Mouse (Mus musculus) layer of hippocampus, adult 2 months (tissue): ENCODE results near the gene Zc3h18. TPM values are rescaled to one million over a fixed set of nuclear protein-coding genes. Genes with fewer than 3 reads are reported as not detected.

ENCODE experiments used
- DNase-seq, 2 experiments: peaks; one replicate each; pipeline ENCODE4 v3.0.0; 2022; ENCODE audit warnings: low spot score in 2 of 2
- H3K27ac ChIP-seq: fragments of 200-600 bp; 2 replicates; pipeline ENCODE4 v1.8.1; 2022
- H3K4me3 ChIP-seq: fragments of 200-600 bp; 2 replicates; pipeline ENCODE4 v1.8.1; 2022; ENCODE audit warnings: mild to moderate bottlenecking
- CTCF ChIP-seq: fragments of 200-600 bp; conservative IDR thresholded peaks from 2 replicates; pipeline ENCODE4 v1.8.1; 2022; ENCODE audit warnings: antibody characterized with exemption, mild to moderate bottlenecking, moderate library complexity
- total RNA-seq, 2 experiments: library from RNA; stranded (reverse); gene quantifications; 2 replicates each; pipeline ENCODE4 v1.2.3; 2021

The Zc3h18 gene
- total RNA-seq, 2 experiments from 2014 or later, result 39.2 to 40.2 TPM

- TF ChIP-seq CTCF, result no peak
- DNase-seq, result no peak
- Histone ChIP-seq H3K27ac (no peak overlapping the region), H3K4me3 (no peak overlapping the region)
Observed at GRCm38 (mm10) chr8:122354157-122354556, 22.3 kb upstream of the Zc3h18 start.

DNA sequence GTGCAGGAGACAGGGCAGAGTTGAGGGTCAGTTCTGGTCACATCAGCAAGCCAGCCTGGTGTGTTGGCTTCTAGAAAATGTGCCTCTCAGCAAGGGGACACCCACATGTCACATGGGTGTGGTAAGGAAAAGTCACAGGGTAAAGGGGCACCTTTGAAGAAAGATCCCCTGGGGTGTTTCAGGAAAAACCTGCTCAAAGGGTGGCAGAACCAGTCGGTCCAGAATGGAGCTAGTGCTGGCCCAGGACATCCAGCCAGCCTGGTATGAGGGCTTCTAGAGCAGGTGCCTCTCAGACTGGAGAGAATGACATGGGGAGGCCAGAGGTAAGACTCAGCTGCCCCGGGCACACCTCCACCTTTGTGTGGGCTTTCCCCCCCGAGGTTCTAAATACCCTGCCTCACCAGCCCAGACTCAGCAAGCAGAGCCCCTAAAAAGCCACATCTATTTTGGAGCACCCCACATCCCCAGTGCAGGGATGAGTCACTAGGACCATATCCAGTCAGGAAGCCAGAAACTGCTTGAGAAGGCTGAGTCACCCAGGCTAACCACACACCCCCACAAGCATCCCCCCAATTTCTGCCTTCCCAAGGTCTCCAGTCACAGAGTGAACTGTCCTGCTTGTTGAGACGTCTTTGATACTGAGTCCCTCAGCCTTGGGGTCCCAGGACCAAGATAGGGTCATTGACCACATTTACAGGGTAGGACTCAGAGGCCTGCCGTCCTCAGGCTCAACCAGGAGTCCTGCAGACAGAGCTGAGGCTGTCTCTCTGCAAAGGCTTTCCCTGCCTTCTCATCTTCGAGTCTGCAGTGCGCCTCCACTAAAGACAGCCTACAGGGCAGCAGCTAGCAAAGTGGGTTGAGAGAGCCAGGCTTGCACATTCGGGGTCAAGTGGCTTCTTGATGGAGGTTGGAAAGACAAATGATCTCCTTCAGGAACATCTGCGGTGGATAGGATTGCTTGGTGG is 20.5 kb upstream of the Zc3h18 start:
- peak overlapping the region; percentile 70 for H3K27ac ChIP-seq
- peak; percentile 34 to 68 for DNase-seq
- H3K4me3 ChIP-seq, result no peak overlapping the region
- TF ChIP-seq CTCF, result no peak

DNA sequence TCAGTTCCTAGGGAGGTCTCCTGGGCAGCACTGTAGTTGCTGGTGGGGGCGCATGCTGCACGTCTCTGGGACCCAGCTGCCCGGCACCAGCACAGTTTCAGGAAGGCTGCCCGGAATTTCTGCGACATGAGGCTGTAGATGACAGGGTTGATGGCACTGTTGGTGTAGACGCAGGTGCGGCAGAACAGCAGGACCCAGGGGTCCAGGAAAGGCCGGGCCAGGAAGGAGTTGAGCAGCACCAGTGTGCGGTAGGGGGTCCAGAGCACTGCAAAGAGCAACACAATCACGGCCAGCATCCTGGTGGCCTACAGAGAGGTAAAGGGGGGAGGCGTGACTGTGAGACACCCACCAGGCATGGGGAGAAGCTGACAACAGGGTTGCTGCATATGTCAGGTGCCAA is 19.2 kb upstream of the Zc3h18 start:
- no peak overlapping the region for H3K27ac ChIP-seq
- no peak for TF ChIP-seq CTCF

GRCm38 (mm10) chr8:122357641-122358040 is 18.8 kb upstream of the Zc3h18 start:
- H3K4me3 ChIP-seq, result no peak overlapping the region
- TF ChIP-seq CTCF, result no peak
- no peak for DNase-seq
- no peak overlapping the region for H3K27ac ChIP-seq

More for the DNA sequence above, 19.2 kb upstream of the Zc3h18 start:
- no peak for DNase-seq
- H3K4me3 ChIP-seq, result no peak overlapping the region

DNA sequence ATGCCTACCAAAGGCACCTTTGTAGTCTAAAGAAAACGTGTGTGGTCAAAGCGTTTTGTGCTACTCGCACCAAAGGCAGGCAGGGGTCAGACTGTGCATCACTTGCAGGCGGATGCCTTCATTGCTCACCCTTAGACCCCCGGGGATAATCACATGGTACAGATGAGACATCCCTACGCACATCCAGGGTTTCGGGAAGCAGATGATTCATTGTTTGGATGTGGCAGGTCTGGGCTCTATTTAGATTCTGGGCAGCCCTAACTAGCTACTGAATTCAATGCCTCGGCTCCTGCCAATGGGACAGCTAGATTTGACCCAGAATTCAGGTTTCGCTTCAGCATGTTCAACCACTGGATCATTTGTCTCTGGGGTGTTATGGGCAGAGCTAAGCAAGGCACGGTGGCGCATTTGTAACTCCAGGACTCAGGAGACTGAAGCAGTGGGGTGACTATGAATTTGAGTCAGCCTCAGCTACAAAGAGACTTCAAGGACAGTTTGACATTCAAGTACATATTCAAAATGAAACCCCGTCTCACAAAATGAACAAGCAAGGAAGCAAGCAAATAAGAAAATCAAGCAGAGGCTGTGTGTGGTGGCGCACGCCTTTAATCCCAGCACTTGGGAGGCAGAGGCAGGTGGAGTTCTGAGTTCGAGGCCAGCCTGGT is 17.2 kb upstream of the Zc3h18 start:
- Histone ChIP-seq H3K27ac (no peak overlapping the region), H3K4me3 (no peak overlapping the region)
- TF ChIP-seq CTCF, result no peak
- no peak for DNase-seq

DNA sequence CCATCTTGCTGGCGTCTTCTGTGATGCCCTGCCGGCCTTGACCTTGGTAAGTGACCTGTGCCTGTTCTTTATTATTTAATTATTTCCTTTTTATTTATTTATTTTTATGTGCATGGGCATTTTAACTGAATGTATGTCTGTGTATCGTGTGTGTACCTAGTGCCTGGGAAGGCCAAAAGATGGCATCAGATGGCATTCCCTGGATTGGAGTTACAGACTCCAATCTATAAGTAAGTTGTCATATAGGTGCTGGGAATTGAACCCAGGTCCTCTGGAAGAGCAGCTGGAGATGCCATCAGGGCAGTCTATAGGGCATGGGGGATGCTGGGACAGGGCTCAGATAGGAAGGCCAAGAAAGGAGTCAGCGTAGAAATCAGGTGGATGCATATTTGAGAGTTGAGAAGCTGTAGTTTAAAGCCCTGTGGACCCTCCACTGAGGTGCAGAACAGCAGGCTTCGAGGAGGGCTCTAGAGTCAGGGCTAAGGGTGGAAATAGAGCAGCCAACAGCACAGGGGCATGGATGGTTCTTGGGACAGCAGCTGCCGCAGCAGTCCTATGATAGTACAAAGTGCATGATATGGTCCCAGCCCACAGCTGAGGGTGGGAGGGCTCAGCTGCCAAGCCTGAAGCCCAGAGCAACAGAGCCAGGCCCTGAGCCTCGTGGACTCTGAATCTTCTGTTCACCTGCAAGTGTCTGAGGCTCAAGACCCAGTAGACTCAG is 15.6 kb upstream of the Zc3h18 start, which contains the start of gene Trhr2:
Trhr2 (minus strand) TSS at position 51 of the 721 bp plus-strand sequence.
- no peak for TF ChIP-seq CTCF
- H3K27ac ChIP-seq, result no peak within 1 kb of the TSS
- no peak within 1 kb of the TSS for H3K4me3 ChIP-seq
- DNase-seq, result no peak

GRCm38 (mm10) chr8:122362271-122362670 is 14.1 kb upstream of the Zc3h18 start:
- no peak overlapping the region for H3K4me3 ChIP-seq
- no peak for TF ChIP-seq CTCF
- no peak overlapping the region for H3K27ac ChIP-seq
- no peak for DNase-seq

GRCm38 (mm10) chr8:122362967-122363366 is 13.4 kb upstream of the Zc3h18 start:
- Histone ChIP-seq H3K4me3 (no peak overlapping the region), H3K27ac (no peak overlapping the region)
- no peak for TF ChIP-seq CTCF
- DNase-seq, result no peak

- Histone ChIP-seq H3K27ac (no peak overlapping the region), H3K4me3 (no peak overlapping the region)
- no peak for TF ChIP-seq CTCF
- DNase-seq, result no peak
Observed at GRCm38 (mm10) chr8:122368494-122368893, 7.9 kb upstream of the Zc3h18 start.

DNA sequence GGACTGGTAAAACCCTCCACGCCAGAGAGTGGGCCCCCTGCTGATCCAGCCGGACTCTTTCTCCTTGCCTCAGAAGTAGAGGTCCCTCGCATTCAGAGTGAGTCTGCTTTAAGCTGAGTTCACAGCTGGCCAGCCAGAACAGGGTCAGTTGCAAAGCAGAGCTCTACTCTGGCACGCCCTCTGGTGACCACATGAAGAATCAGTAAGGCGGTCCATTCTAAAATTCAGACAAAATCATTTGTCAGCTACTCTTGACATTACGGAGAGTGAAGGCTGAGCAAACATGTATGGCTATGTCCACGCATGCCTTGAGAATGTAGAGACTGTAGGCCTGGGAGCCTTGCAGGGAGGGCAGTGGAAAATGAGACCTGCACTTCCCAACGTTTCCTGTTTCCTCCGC is 6.7 kb upstream of the Zc3h18 start:
- Histone ChIP-seq H3K4me3 (no peak overlapping the region), H3K27ac (no peak overlapping the region)
- peak; percentile 92 for TF ChIP-seq CTCF
- peak; percentile 32 to 71 for DNase-seq

- no peak overlapping the region for H3K4me3 ChIP-seq
- DNase-seq, result no peak
Observed at GRCm38 (mm10) chr8:122371706-122372105, 4.7 kb upstream of the Zc3h18 start.

GRCm38 (mm10) chr8:122375320-122375719 is 1.1 kb upstream of the Zc3h18 start:
- no peak for TF ChIP-seq CTCF
- DNase-seq, result no peak

More at GRCm38 (mm10) chr8:122371706-122372105, 4.7 kb upstream of the Zc3h18 start:
- no peak overlapping the region for H3K27ac ChIP-seq
- TF ChIP-seq CTCF, result no peak

More at GRCm38 (mm10) chr8:122375320-122375719, 1.1 kb upstream of the Zc3h18 start:
- Histone ChIP-seq H3K4me3 (no peak overlapping the region), H3K27ac (no peak overlapping the region)
